9 mouse cellular contexts compared by ENCODE assay signal in genomic region chr4:148360931-148361330, GRCm38 (mm10).
DNase-seq lines count a peak whose midpoint lies in the region; ATAC-seq lines count a peak whose summit lies in the region.
"Had no signal": no experiment of that assay in that cellular context is flagged by ENCODE, and none has a peak within 500 bp of the region (broad histone marks: within the 10 kb centered on the region; RNA-seq: fewer than 3 reads in every experiment).

No protein-coding gene starts in this region.

- DNase-seq in cerebellum, adult 11 months = peak; percentile 92
- peak; percentile 99 for DNase-seq in cerebellum, postnatal 14 days
- peak; percentile 86 to 88 for DNase-seq in layer of hippocampus, adult 8-10 months (ENCODE audit: low spot score in 2 of 2)
- no peak for DNase-seq in spleen, adult 18-20 months
- DNase-seq in natural killer cell, adult 2 months (ENCODE audit: low spot score in 2 of 2) = no peak
- DNase-seq in lung, postnatal 4 days = no peak
- DNase-seq: liver, embryonic 13.5 days had no signal

- no peaks in the 10 kb centered on the region for H3K9me3 ChIP-seq in neural tube, embryonic 14.5 days (ENCODE audit: control insufficient read depth, low read length)
- H3K9me3 ChIP-seq: liver, embryonic 13.5 days had no signal

- peaks cover 8% of the 10 kb centered on the region; the same call in 1 of the 2 replicates for H3K4me1 ChIP-seq in neural tube, embryonic 14.5 days (ENCODE audit: control insufficient read depth, insufficient read depth, low read length)
- H3K4me1 ChIP-seq: liver, embryonic 13.5 days had no signal

- H3K9ac ChIP-seq in neural tube, embryonic 14.5 days (replicated peaks; ENCODE audit: low read depth, low read length) = no peak overlapping the region
- H3K9ac ChIP-seq: liver, embryonic 13.5 days had no signal

- WGBS in neural tube, embryonic 14.5 days = 31% methylated on average over 9 of the region's 9 CpGs

- H3K4me2 ChIP-seq in neural tube, embryonic 14.5 days (ENCODE audit: low read depth, low read length) = no peak overlapping the region
- H3K4me2 ChIP-seq: liver, embryonic 13.5 days had no signal

- no peaks in the 10 kb centered on the region for H3K36me3 ChIP-seq in neural tube, embryonic 14.5 days (ENCODE audit: control insufficient read depth, insufficient read depth, low read length)
- H3K36me3 ChIP-seq: liver, embryonic 13.5 days had no signal

- H3K4me3 ChIP-seq in neural tube, embryonic 14.5 days (ENCODE audit: low read depth, low read length) = no peak overlapping the region
- H3K4me3 ChIP-seq: liver, embryonic 13.5 days; myocyte had no signal

- peak; percentile 36 for ATAC-seq in neural tube, embryonic 14.5 days (ENCODE audit: low read depth)

- H3K27ac ChIP-seq in neural tube, embryonic 14.5 days (ENCODE audit: low read depth, low read length) = peak overlapping the region; percentile 18; the same call in 1 of the 2 replicates
- H3K27ac ChIP-seq: liver, embryonic 13.5 days had no signal

- H3K27me3 ChIP-seq in neural tube, embryonic 14.5 days (ENCODE audit: control insufficient read depth, insufficient read depth, low read length) = no peaks in the 10 kb centered on the region
- H3K27me3 ChIP-seq: liver, embryonic 13.5 days had no signal

Comparison
In these comparisons a context has a peak if more than half of its experiments do, and no peak if none do; other contexts are left out.
1. DNase-seq: peak in cerebellum, adult 11 months (single experiment), cerebellum, postnatal 14 days (2 of 2) and layer of hippocampus, adult 8-10 months (2 of 2); none in spleen, adult 18-20 months (0 of 2), natural killer cell, adult 2 months (0 of 2) and lung, postnatal 4 days (0 of 2).